Mouse (Mus musculus) lung, postnatal 0 days (tissue): ENCODE measurements around the gene Syde1.

Source experiments
- CTCF ChIP-seq: IDR thresholded peaks from 2 replicates; pipeline ENCODE4 v1.5.1; 2016; ENCODE audit warnings: antibody characterized with exemption, mild to moderate bottlenecking
- EP300 ChIP-seq: IDR thresholded peaks from 2 replicates; pipeline ENCODE4 v1.6.1; 2016; ENCODE audit warnings: antibody characterized with exemption, mild to moderate bottlenecking, control low read depth

DNA sequence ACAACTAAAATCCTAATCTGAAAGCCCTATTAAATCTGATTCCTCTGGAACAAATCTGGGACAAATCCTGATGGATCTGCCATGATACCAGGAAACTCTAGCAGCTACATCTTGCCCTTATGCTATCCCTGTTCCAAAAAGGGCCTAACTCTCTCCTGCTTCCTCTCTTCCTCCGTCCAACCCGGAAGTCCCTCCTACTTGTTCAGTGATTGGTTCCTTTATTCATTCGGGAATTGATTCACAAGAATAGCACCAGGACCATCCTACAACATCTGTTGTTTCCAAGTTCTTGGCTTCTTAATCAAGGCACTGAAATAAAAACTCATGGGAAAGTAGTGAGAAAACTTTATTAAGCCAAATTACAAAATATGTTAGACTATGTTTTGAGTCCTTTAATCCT lies 22.6 kb downstream of the Syde1 start:
- no peak for TF ChIP-seq EP300
- no peak for TF ChIP-seq CTCF
